Comparison of ENCODE assay signal across 8 mouse cellular contexts in the genomic region with DNA sequence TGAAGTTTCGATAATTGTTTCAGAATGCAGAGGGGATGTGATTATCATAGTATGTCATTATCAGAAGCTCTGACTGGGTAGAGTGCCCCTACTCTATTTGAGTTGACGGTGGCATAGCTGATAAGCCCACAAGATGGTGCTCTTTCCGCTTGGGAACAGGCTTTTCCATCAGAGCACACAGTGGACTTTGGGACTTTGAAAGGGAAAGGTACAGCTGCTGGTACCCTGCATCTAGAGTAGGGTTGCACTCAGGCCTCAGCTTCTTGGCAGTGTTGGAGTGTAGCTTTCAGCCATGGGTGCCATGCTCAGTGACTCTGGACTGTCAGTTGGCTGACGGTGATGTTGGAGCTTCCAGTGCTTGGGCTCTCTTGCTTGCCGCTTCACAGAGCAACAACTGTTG. TPM values are rescaled to one million over a fixed set of nuclear protein-coding genes. Genes with fewer than 3 reads are reported as not detected.
DNase-seq lines count a peak whose midpoint lies in the region; ATAC-seq and TF ChIP-seq lines count a peak whose summit lies in the region.

No protein-coding gene starts in this region.

- no peaks in the 10 kb centered on the region for H3K9me3 ChIP-seq in liver, embryonic 14.5 days (ENCODE audit: control insufficient read depth, low read length)
- H3K9me3 ChIP-seq in liver, embryonic 11.5 days (ENCODE audit: control insufficient read depth, low read length) = no peaks in the 10 kb centered on the region
- H3K9me3 ChIP-seq in neural tube, embryonic 13.5 days = no peaks in the 10 kb centered on the region

- no peak overlapping the region for H3K27ac ChIP-seq in cerebellum, adult 2 months (ENCODE audit: insufficient read depth, low read length)
- H3K27ac ChIP-seq in liver, embryonic 14.5 days = no peak overlapping the region
- no peak overlapping the region for H3K27ac ChIP-seq in liver, embryonic 11.5 days (ENCODE audit: low read depth, low read length)
- H3K27ac ChIP-seq in kidney, adult 2 months (ENCODE audit: insufficient read depth, low read depth, low read length) = no peak overlapping the region
- H3K27ac ChIP-seq in neural tube, embryonic 13.5 days (replicated peaks) = no peak overlapping the region

- WGBS in cerebellum, adult 2 months = 56% methylated on average over 5 of the region's 5 CpGs
- WGBS in liver, embryonic 14.5 days (ENCODE audit: insufficient replicate concordance) = 66% methylated on average over 5 of the region's 5 CpGs
- 78% methylated on average over 5 of the region's 5 CpGs for WGBS in liver, embryonic 11.5 days
- WGBS in kidney, adult 2 months = 77% methylated on average over 5 of the region's 5 CpGs
- 72% methylated on average over 5 of the region's 5 CpGs for WGBS in neural tube, embryonic 13.5 days

- DNase-seq in cerebellum, adult 2 months = no peak
- no peak for DNase-seq in cerebellum, adult 18-20 months
- DNase-seq in liver, embryonic 14.5 days (ENCODE audit: low read depth in 3 of 3, low spot score in 3 of 3) = no peak
- no peak for DNase-seq in liver, embryonic 11.5 days (ENCODE audit: low spot score)
- peak; percentile 28 for DNase-seq in kidney, adult 2 months
- no peak for DNase-seq in natural killer cell, adult 2 months (ENCODE audit: low spot score in 2 of 2)

- TF ChIP-seq POLR2A in cerebellum, adult 2 months (IDR thresholded peaks at IDR 0.05; ENCODE audit: borderline replicate concordance, insufficient read depth, low read length) = no peak
- TF ChIP-seq POLR2A in kidney, adult 2 months (IDR thresholded peaks at IDR 0.05; ENCODE audit: low read depth, low read length) = no peak

- peak; percentile 35; the same call in 1 of the 2 replicates for TF ChIP-seq CTCF in cerebellum, adult 2 months (IDR thresholded peaks at IDR 0.05; ENCODE audit: borderline replicate concordance, insufficient read depth, low read depth, low read length)
- TF ChIP-seq CTCF in liver, embryonic 14.5 days (IDR thresholded peaks at IDR 0.05; ENCODE audit: low read depth) = peak; percentile 32; the same call in 1 of the 2 replicates
- peak; percentile 47 for TF ChIP-seq CTCF in kidney, adult 2 months (conservative IDR thresholded peaks at IDR 0.05; ENCODE audit: insufficient read depth, insufficient read length, low read depth, low read length)

- no peak overlapping the region for H3K9ac ChIP-seq in liver, embryonic 14.5 days (replicated peaks)
- H3K9ac ChIP-seq in liver, embryonic 11.5 days (ENCODE audit: low read depth, low read length) = no peak overlapping the region
- no peak overlapping the region for H3K9ac ChIP-seq in neural tube, embryonic 13.5 days

- no peak for ATAC-seq in liver, embryonic 14.5 days (ENCODE audit: insufficient read depth)
- ATAC-seq in liver, embryonic 11.5 days (replicated peaks; ENCODE audit: low FRiP score) = no peak; the same call in 1 of the 2 replicates
- peak; percentile 56; the same call in 1 of the 2 replicates for ATAC-seq in neural tube, embryonic 13.5 days (ENCODE audit: low read depth)
- no peak for ATAC-seq in granulocyte monocyte progenitor cell, adult 5-6 weeks (replicated peaks; ENCODE audit: poor library complexity, severe bottlenecking)

- peaks cover 12% of the 10 kb centered on the region for H3K36me3 ChIP-seq in liver, embryonic 14.5 days (replicated peaks; ENCODE audit: control insufficient read depth, insufficient read depth, low read depth)
- H3K36me3 ChIP-seq in liver, embryonic 11.5 days (ENCODE audit: control insufficient read depth, insufficient read depth, low read length) = peaks cover 19% of the 10 kb centered on the region; the same call in 1 of the 2 replicates
- peaks cover 8% of the 10 kb centered on the region for H3K36me3 ChIP-seq in kidney, adult 2 months (ENCODE audit: control insufficient read depth, insufficient read depth, low read length)
- peaks cover 56% of the 10 kb centered on the region for H3K36me3 ChIP-seq in neural tube, embryonic 13.5 days

- no peaks in the 10 kb centered on the region; the same call in 1 of the 2 replicates for H3K4me1 ChIP-seq in cerebellum, adult 2 months (ENCODE audit: control insufficient read depth, insufficient read depth, low read length)
- H3K4me1 ChIP-seq in liver, embryonic 14.5 days (replicated peaks; ENCODE audit: control insufficient read depth in 2 of 2, insufficient read depth in 2 of 2, low read length in 1 of 2) = no peaks in the 10 kb centered on the region
- no peaks in the 10 kb centered on the region for H3K4me1 ChIP-seq in liver, embryonic 11.5 days (replicated peaks; ENCODE audit: control insufficient read depth, insufficient read depth, low read length)
- no peaks in the 10 kb centered on the region for H3K4me1 ChIP-seq in kidney, adult 2 months (ENCODE audit: control insufficient read depth, insufficient read depth, low read length)
- peaks cover 5% of the 10 kb centered on the region; the same call in 1 of the 2 replicates for H3K4me1 ChIP-seq in neural tube, embryonic 13.5 days (replicated peaks)

- no peaks in the 10 kb centered on the region for H3K27me3 ChIP-seq in cerebellum, adult 2 months (ENCODE audit: control insufficient read depth, insufficient read depth, low read length)
- no peaks in the 10 kb centered on the region for H3K27me3 ChIP-seq in liver, embryonic 14.5 days (ENCODE audit: control insufficient read depth, insufficient read depth, low read length)
- H3K27me3 ChIP-seq in liver, embryonic 11.5 days (replicated peaks; ENCODE audit: control insufficient read depth, insufficient read depth, low read length) = no peaks in the 10 kb centered on the region
- H3K27me3 ChIP-seq in kidney, adult 2 months (replicated peaks; ENCODE audit: control insufficient read depth, insufficient read depth, low read length) = no peaks in the 10 kb centered on the region
- no peaks in the 10 kb centered on the region for H3K27me3 ChIP-seq in neural tube, embryonic 13.5 days

- no peak overlapping the region for H3K4me2 ChIP-seq in liver, embryonic 14.5 days (ENCODE audit: low read depth)
- no peak overlapping the region for H3K4me2 ChIP-seq in liver, embryonic 11.5 days
- H3K4me2 ChIP-seq in neural tube, embryonic 13.5 days = no peak overlapping the region

- no peak for TF ChIP-seq EP300 in liver, embryonic 14.5 days (IDR thresholded peaks at IDR 0.05; ENCODE audit: low read depth)

- H3K4me3 ChIP-seq in cerebellum, adult 2 months (replicated peaks; ENCODE audit: insufficient read depth, low read depth, low read length) = no peak overlapping the region
- no peak overlapping the region for H3K4me3 ChIP-seq in liver, embryonic 14.5 days (ENCODE audit: insufficient read depth in 1 of 2, low read depth in 2 of 2, low read length in 2 of 2)
- no peak overlapping the region for H3K4me3 ChIP-seq in liver, embryonic 11.5 days (ENCODE audit: low read depth, low read length)
- H3K4me3 ChIP-seq in kidney, adult 2 months (ENCODE audit: insufficient read depth, low read depth, low read length) = no peak overlapping the region
- no peak overlapping the region for H3K4me3 ChIP-seq in neural tube, embryonic 13.5 days

RNA-seq across cellular contexts. Expression of a gene that starts 13.3 kb away (rescaled TPM):
- 9.5 and 10.9 TPM in 2 replicates for polyA plus RNA-seq in cerebellum, adult 2 months (2012; rRNA removed)
- polyA plus RNA-seq in liver, embryonic 14.5 days (2012; rRNA removed) = 2.2 and 2.5 TPM in 2 replicates
- polyA plus RNA-seq in liver, embryonic 14.5 days (2014; fragmentation: Nextera tagmentation; extraction: Ambion mirVana) = 4.5 and 4.9 TPM in 2 replicates
- 10.9 and 12.0 TPM in 2 replicates for polyA plus RNA-seq in liver, embryonic 11.5 days (2014; fragmentation: Nextera tagmentation; extraction: Ambion mirVana)
- 3.1 TPM in 2 replicates for polyA plus RNA-seq in kidney, adult 2 months (2012; rRNA removed)
- polyA plus RNA-seq in neural tube, embryonic 13.5 days (2015; fragmentation: Nextera tagmentation; extraction: Ambion mirVana) = 19.6 and 20.3 TPM in 2 replicates
- total RNA-seq in granulocyte monocyte progenitor cell, adult 5-6 weeks (2014; fragmentation: Nextera tagmentation) = 10.7 and 11.4 TPM in 2 replicates
- total RNA-seq in granulocyte monocyte progenitor cell, adult 5-6 weeks (2017) = 11.4 and 20.8 TPM in 2 replicates

RNA-seq across cellular contexts. Expression of a gene that starts 32.2 kb away (rescaled TPM):
- polyA plus RNA-seq in cerebellum, adult 2 months (2012; rRNA removed) = 122 and 130 TPM in 2 replicates
- 12.7 and 15.8 TPM in 2 replicates for polyA plus RNA-seq in liver, embryonic 14.5 days (2012; rRNA removed)
- polyA plus RNA-seq in liver, embryonic 14.5 days (2014; fragmentation: Nextera tagmentation; extraction: Ambion mirVana) = 37.0 and 40.6 TPM in 2 replicates
- polyA plus RNA-seq in liver, embryonic 11.5 days (2014; fragmentation: Nextera tagmentation; extraction: Ambion mirVana) = 63.7 and 69.9 TPM in 2 replicates
- 17.3 and 18.6 TPM in 2 replicates for polyA plus RNA-seq in kidney, adult 2 months (2012; rRNA removed)
- polyA plus RNA-seq in neural tube, embryonic 13.5 days (2015; fragmentation: Nextera tagmentation; extraction: Ambion mirVana) = 80.9 and 93.9 TPM in 2 replicates
- 44.3 and 50.8 TPM in 2 replicates for total RNA-seq in granulocyte monocyte progenitor cell, adult 5-6 weeks (2014; fragmentation: Nextera tagmentation)
- total RNA-seq in granulocyte monocyte progenitor cell, adult 5-6 weeks (2017) = 31.2 and 31.4 TPM in 2 replicates
